Mouse (Mus musculus): ENCODE results near the gene Apold1.

Apold1 gene

DNA sequence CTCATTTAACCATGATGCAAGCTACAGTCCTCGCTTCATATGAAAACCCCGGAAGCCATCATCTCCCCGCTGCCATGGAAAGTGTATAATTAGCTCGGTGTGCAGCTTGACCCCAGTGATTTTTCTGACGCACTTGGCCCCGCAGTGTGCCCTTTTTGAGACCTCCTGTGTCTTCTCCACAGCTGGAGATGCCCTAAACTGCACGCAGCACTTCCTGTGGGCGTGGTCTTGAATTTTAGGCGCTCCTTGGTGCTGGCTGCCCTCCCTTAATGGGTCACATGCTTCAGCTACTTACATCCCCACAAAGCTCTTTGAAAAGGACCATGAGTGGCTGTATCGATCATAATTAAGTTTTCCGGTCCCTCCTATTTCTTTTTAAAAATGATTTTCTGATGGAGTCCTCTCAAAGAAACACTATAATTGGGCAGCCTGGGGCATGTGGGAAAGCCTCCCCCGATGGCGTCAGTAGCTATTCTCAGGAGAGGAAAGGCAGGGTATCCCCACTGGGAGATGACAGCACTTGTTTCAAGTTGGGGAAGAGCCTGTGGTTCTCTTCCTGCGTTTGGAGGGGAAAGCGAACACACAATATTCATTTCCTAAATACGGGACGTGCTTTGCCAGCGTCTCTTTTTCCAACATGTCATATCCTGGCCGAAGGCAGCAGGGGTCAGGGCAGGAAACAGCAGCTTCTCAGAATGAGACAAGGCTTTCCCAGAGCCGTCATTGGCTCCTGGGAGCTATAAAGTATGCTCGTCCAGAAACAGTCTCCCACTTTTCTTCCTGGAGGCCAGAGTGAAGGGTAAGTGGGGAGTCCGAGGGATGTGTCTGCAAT lies at the start of gene Apold1:
Apold1 (plus strand) TSS at position 488 of the 832 bp plus-strand sequence.
- peak; percentile 57 for DNase-seq (ENCODE audit: low read depth, low spot score)

GRCm38 (mm10) chr6:134932486-134933206 lies 48.9 kb upstream of the Apold1 start:
- DNase-seq (ENCODE audit: low read depth, low spot score): no peak

DNA sequence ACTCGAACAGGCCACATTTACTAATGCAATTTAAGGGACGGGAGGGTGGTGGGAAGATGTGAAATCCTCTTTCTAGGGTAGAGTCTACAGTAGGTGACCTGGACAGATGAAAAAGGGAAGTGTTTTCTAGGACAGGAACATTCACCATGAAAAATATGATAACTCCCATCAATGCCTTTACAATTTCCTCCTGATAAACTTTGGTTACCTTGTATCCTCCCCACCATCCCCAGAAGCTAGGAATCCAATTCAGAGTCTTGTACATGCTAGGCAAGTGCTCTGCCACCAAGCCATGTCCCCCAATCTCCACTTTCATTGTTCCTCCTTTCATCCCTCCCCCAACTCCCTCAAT lies 48.3 kb upstream of the Apold1 start:
- no peak for DNase-seq (ENCODE audit: low read depth, low spot score)

DNA sequence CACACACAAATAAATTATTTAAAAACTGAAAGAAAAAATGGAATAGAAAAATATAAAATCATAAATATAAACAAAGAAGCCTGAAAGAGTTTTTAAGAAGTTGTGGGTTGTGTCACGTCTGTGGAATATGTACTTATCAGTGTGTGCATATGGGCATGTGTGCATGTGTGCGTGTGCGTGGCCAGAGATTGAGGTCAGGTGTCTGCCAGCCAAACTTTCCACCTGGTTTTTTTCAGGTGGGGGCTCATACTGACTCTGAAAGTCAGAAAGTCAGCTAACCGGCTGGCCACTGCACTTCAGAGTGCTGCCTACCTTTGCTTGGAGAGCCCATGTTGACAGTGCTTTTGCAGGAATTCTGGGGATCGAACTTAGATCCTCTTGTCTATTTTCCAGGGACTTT lies 47.2 kb upstream of the Apold1 start:
- no peak for DNase-seq (ENCODE audit: low read depth, low spot score)

DNA sequence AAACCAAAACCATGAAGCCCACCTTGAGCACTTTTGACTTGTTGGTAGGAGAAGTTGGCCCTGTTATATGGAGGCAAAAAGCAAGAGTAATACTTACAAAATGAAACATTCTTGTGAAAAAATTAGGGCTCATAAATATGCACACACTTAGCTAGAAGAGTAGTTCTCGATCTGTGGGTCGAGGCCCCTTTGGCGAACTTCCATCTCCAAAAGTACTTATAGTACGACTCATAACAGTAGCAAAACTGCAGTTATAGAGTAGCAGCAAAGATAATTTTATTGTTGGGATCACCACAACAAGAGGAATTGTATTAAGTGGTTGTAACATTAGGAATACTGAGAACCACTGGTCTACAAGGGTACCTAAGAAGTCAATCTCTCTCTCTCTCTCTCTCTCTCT lies 41.7 kb upstream of the Apold1 start:
- DNase-seq (ENCODE audit: low read depth, low spot score): no peak

GRCm38 (mm10) chr6:134943759-134944407 lies 37.6 kb upstream of the Apold1 start:
- no peak for DNase-seq (ENCODE audit: low read depth, low spot score)

- no peak for DNase-seq (ENCODE audit: low read depth, low spot score)
Measured at GRCm38 (mm10) chr6:134946054-134946453, 35.5 kb upstream of the Apold1 start.

DNA sequence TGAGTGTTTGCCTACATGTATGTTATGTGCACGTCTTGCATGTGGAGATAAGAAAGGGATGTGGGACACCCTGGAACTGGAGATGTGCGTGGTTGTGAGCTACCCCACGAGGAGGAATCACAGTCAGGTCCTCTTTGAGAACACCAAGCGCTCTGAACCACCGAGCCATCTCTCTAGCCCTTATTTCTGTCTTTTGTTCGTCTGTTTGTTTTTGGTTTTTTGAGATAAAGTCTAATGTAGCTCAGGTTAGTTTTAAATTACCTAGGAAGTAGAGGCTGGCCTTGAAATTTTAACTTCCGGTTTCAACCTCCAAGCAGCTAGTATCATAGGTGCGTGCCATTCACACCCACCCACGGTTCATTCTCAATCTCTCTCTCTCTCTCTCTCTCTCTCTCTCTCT lies 34.7 kb upstream of the Apold1 start:
- no peak for DNase-seq (ENCODE audit: low read depth, low spot score)

- DNase-seq (ENCODE audit: low read depth, low spot score): peak; percentile 68
Measured at GRCm38 (mm10) chr6:134947311-134948087, 34.0 kb upstream of the Apold1 start.

GRCm38 (mm10) chr6:134948522-134949061 lies 32.9 kb upstream of the Apold1 start:
- DNase-seq (ENCODE audit: low read depth, low spot score): no peak

DNA sequence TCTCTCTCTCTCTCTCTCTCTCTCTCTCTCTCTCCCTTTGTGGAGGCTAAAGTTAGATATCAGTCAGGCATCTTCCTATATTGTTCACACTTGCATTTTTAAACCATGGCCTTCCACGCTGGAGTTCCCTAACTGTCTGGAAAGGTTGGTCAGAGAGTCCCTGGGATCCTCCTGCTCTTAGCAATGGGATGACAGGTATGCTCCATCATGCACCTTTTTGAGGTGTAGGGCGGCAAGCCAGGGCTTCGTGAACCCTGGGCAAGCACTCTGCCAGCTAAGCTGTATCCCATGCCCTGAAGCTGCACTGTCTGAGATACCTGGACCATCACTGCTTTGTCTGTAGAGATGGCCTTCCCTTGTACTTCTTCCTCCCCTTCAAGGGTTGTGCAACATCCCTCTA lies 32.3 kb upstream of the Apold1 start:
- no peak for DNase-seq (ENCODE audit: low read depth, low spot score)

DNA sequence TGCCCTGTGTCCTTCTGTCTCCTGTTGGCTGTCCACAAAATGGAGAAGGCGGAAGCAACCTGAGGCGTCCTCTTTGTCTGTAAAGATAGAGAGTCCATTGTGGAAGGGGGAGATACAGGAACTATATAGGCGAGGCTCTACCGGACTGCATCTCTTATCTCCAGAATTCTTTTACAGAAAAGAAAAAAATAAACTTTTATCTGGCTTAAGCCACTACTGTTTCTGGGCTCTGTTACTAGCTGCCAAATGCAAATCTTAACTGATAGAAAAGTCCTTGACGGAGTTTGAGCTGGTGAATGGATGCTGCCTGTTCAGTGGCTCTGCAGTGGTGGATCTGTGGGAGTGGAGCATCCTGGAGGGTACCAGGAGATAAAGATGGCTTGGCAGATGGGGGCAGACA lies 30.2 kb upstream of the Apold1 start:
- DNase-seq (ENCODE audit: low read depth, low spot score): no peak

DNA sequence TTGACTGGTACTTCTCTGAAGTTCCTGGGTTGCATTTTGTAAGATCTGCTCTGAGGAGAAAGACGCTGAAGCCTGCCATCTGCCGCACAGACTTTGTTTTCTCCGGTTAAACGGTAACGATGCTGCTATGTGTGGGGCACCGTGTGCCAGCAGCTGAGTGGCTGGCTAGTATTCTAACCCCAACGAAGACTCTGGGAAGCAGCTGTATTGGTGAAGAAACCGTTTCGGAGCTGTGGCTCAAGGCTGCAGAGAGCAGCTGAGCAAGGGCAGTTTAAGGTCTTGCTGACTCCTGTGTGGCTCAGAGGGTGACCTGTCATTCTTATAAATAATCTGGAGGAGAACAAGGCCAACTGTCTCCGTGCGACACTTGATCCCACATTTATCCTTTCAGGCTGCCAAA lies 27.5 kb upstream of the Apold1 start:
- DNase-seq (ENCODE audit: low read depth, low spot score): no peak

- DNase-seq (ENCODE audit: low read depth, low spot score): no peak
Measured at GRCm38 (mm10) chr6:134956388-134956787, 25.1 kb upstream of the Apold1 start.

GRCm38 (mm10) chr6:134961286-134961685 lies 20.2 kb upstream of the Apold1 start:
- DNase-seq (ENCODE audit: low read depth, low spot score): no peak

DNA sequence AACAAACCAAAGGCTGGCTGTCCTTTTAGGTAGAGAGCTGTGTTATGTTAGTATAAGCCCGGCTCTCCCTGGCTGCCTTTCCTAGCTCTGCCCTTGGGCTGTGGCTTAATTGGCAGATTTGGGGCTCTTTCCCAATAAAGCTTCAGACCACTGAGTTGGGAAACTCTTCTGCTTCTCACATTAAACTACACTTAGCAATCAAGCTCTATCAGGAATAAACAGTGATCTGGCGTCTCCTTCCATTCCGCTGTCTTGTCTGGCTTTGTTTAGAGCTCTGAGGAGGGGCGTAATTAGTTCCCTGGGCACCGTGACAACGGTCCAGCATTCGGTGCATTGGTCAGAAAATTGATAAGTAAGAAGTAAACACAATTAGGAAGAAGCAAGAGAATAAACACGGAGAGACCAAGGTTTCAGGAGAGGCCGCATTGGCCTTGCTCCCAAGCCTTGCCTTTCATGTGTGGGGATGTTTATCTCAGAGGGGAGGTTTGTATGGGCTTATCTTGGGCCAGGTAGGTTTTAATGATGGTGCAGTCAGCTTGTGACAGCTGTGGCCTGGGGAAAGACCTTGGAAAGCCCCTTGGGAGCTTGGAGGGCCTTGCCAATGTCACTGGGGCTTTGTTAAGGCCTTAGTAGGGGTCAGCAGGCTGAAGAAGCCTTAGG lies 19.5 kb upstream of the Apold1 start:
- no peak for DNase-seq (ENCODE audit: low read depth, low spot score)

- DNase-seq (ENCODE audit: low read depth, low spot score): no peak
Measured at GRCm38 (mm10) chr6:134962518-134962893, 19.0 kb upstream of the Apold1 start.

- DNase-seq (ENCODE audit: low read depth, low spot score): no peak
Measured at GRCm38 (mm10) chr6:134963910-134964309, 17.6 kb upstream of the Apold1 start.

DNA sequence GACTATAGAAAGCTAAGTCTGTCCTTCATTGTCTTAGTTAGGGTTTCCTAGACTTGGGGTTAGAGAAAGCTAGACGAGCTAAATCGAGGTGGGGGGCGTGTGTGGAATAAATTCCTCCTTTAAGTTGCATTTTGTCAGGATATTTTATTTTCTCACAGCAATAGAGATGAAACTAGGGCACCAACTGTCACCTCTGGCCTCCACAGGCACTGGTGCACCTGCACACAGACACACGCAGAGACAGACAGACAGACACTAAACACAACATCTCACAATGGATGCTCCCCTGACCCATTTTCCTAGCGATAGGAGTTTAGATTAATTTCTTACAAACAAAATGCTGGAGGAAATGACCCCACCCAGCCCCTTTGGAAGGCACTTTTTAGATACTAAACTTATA lies 14.8 kb upstream of the Apold1 start:
- DNase-seq (ENCODE audit: low read depth, low spot score): no peak

GRCm38 (mm10) chr6:134968326-134968725 lies 13.2 kb upstream of the Apold1 start:
- no peak for DNase-seq (ENCODE audit: low read depth, low spot score)

DNA sequence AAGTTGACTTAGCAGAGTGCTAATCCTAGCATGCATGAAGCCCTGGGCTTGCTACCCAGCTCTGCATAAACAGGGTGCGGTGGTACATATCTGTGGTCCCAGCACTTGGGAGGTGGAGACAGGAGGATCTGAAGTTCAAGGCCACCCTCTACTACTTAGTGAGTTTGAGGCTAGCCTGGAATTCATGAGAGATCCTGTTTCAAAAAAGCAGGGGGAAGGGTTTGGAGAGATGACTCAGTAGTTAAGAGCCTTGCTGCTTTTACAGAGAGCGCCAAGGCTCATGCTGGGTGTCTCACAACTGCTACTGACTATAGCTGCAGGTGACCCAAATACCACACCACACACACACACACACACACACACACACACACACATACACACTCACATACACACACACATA lies 12.0 kb upstream of the Apold1 start:
- no peak for DNase-seq (ENCODE audit: low read depth, low spot score)
